Mouse (Mus musculus): ENCODE data around the gene Ctnnd1. TPM values are rescaled to one million over a fixed set of nuclear protein-coding genes. Genes with fewer than 3 reads are reported as not detected.

The Ctnnd1 gene
- total and polyA plus RNA-seq, 3 experiments, result 13.8 to 83.0 (median 29.8) TPM

- Histone ChIP-seq H3K27me3 (ENCODE audit: insufficient read depth, low read length) (no peaks in the 10 kb centered on the region), H3K9me3 (replicated peaks) (no peaks in the 10 kb centered on the region), H3K4me3 (ENCODE audit: low read depth, low read length) (no peak overlapping the region), H3K36me3 (replicated peaks) (peaks cover 67% of the 10 kb centered on the region), H3K4me1 (ENCODE audit: insufficient read depth, low read depth, low read length) (peaks cover 39% of the 10 kb centered on the region)
- ATAC-seq (ENCODE audit: extremely low read depth, insufficient number of reproducible peaks, low FRiP score, poor library complexity, severe bottlenecking) (no peak), DNase-seq (ENCODE audit: low spot score) (no peak)
- no peak for TF ChIP-seq POLR2AphosphoS5 (IDR thresholded peaks at IDR 0.05; ENCODE audit: insufficient replicate concordance, low read depth, low read length)
- TF ChIP-seq CTCF (IDR thresholded peaks at IDR 0.05; ENCODE audit: low read depth, low read length), result no peak
- TF ChIP-seq TAL1 (conservative IDR thresholded peaks at IDR 0.05; ENCODE audit: low read depth, low read length), result no peak
- no peak for TF ChIP-seq GATA2 (IDR thresholded peaks at IDR 0.05; ENCODE audit: borderline replicate concordance, low read depth, low read length)
- no peak for TF ChIP-seq GATA1 (IDR thresholded peaks at IDR 0.05; ENCODE audit: borderline replicate concordance, low read length)
Measured at GRCm38 (mm10) chr2:84618914-84619313, 31.7 kb downstream of the Ctnnd1 start.

- Histone ChIP-seq H3K27me3 (ENCODE audit: insufficient read depth, low read length) (no peaks in the 10 kb centered on the region), H3K4me1 (ENCODE audit: insufficient read depth, low read depth, low read length) (peaks cover 29% of the 10 kb centered on the region), H3K36me3 (replicated peaks) (peaks cover 77% of the 10 kb centered on the region), H3K4me3 (ENCODE audit: low read depth, low read length) (no peak overlapping the region), H3K9me3 (replicated peaks) (no peaks in the 10 kb centered on the region)
- DNase-seq (ENCODE audit: low spot score), result peak; percentile 12
- ATAC-seq (ENCODE audit: extremely low read depth, insufficient number of reproducible peaks, low FRiP score, poor library complexity, severe bottlenecking), result peak; percentile 47; the same call in 1 of the 2 replicates
- no peak for TF ChIP-seq GATA1 (IDR thresholded peaks at IDR 0.05; ENCODE audit: borderline replicate concordance, low read length)
- peak; percentile 57; the same call in 1 of the 2 replicates for TF ChIP-seq CTCF (IDR thresholded peaks at IDR 0.05; ENCODE audit: low read depth, low read length)
Measured at GRCm38 (mm10) chr2:84617637-84618515, 32.7 kb downstream of the Ctnnd1 start.

GRCm38 (mm10) chr2:84612764-84613163 lies 37.8 kb downstream of the Ctnnd1 start:
- Histone ChIP-seq H3K4me1 (ENCODE audit: insufficient read depth, low read depth, low read length) (peaks cover 3% of the 10 kb centered on the region; the same call in 1 of the 2 replicates), H3K9me3 (replicated peaks) (no peaks in the 10 kb centered on the region), H3K4me3 (ENCODE audit: low read depth, low read length) (no peak overlapping the region), H3K36me3 (replicated peaks) (peaks cover 95% of the 10 kb centered on the region), H3K27me3 (ENCODE audit: insufficient read depth, low read length) (no peaks in the 10 kb centered on the region)
- DNase-seq (ENCODE audit: low spot score) (no peak), ATAC-seq (ENCODE audit: extremely low read depth, insufficient number of reproducible peaks, low FRiP score, poor library complexity, severe bottlenecking) (no peak)
- TF ChIP-seq CTCF (IDR thresholded peaks at IDR 0.05; ENCODE audit: low read depth, low read length) (no peak), GATA2 (IDR thresholded peaks at IDR 0.05; ENCODE audit: borderline replicate concordance, low read depth, low read length) (no peak), TAL1 (conservative IDR thresholded peaks at IDR 0.05; ENCODE audit: low read depth, low read length) (no peak), GATA1 (IDR thresholded peaks at IDR 0.05; ENCODE audit: borderline replicate concordance, low read length) (no peak), POLR2AphosphoS5 (IDR thresholded peaks at IDR 0.05; ENCODE audit: insufficient replicate concordance, low read depth, low read length) (no peak)

- Histone ChIP-seq H3K27me3 (ENCODE audit: insufficient read depth, low read length) (no peaks in the 10 kb centered on the region), H3K4me3 (ENCODE audit: low read depth, low read length) (no peak overlapping the region), H3K36me3 (replicated peaks) (peaks cover 92% of the 10 kb centered on the region), H3K9me3 (replicated peaks) (no peaks in the 10 kb centered on the region), H3K4me1 (ENCODE audit: insufficient read depth, low read depth, low read length) (no peaks in the 10 kb centered on the region)
- ATAC-seq (ENCODE audit: extremely low read depth, insufficient number of reproducible peaks, low FRiP score, poor library complexity, severe bottlenecking), result no peak
- DNase-seq (ENCODE audit: low spot score), result no peak
- no peak for TF ChIP-seq TAL1 (conservative IDR thresholded peaks at IDR 0.05; ENCODE audit: low read depth, low read length)
- no peak for TF ChIP-seq GATA1 (IDR thresholded peaks at IDR 0.05; ENCODE audit: borderline replicate concordance, low read length)
- no peak for TF ChIP-seq POLR2AphosphoS5 (IDR thresholded peaks at IDR 0.05; ENCODE audit: insufficient replicate concordance, low read depth, low read length)
- no peak for TF ChIP-seq GATA2 (IDR thresholded peaks at IDR 0.05; ENCODE audit: borderline replicate concordance, low read depth, low read length)
- no peak for TF ChIP-seq CTCF (IDR thresholded peaks at IDR 0.05; ENCODE audit: low read depth, low read length)
Measured at GRCm38 (mm10) chr2:84607842-84608241, 42.7 kb downstream of the Ctnnd1 start.

GRCm38 (mm10) chr2:84600977-84601376 lies 49.6 kb downstream of the Ctnnd1 start:
- no peaks in the 10 kb centered on the region for H3K27me3 ChIP-seq (ENCODE audit: insufficient read depth, low read length)
- no peaks in the 10 kb centered on the region for H3K9me3 ChIP-seq (replicated peaks)
- TF ChIP-seq GATA1 (IDR thresholded peaks at IDR 0.05; ENCODE audit: borderline replicate concordance, low read length) (no peak), POLR2AphosphoS5 (IDR thresholded peaks at IDR 0.05; ENCODE audit: insufficient replicate concordance, low read depth, low read length) (no peak), CTCF (IDR thresholded peaks at IDR 0.05; ENCODE audit: low read depth, low read length) (no peak), GATA2 (IDR thresholded peaks at IDR 0.05; ENCODE audit: borderline replicate concordance, low read depth, low read length) (no peak), TAL1 (conservative IDR thresholded peaks at IDR 0.05; ENCODE audit: low read depth, low read length) (no peak)
- DNase-seq (ENCODE audit: low spot score), result no peak
- H3K4me1 ChIP-seq (ENCODE audit: insufficient read depth, low read depth, low read length), result no peaks in the 10 kb centered on the region
- H3K4me3 ChIP-seq (ENCODE audit: low read depth, low read length), result no peak overlapping the region
- ATAC-seq (ENCODE audit: extremely low read depth, insufficient number of reproducible peaks, low FRiP score, poor library complexity, severe bottlenecking), result no peak
- peaks cover 83% of the 10 kb centered on the region for H3K36me3 ChIP-seq (replicated peaks)

GRCm38 (mm10) chr2:84599270-84599888 lies 51.2 kb downstream of the Ctnnd1 start:
- peaks cover 73% of the 10 kb centered on the region for H3K36me3 ChIP-seq (replicated peaks)
- H3K4me1 ChIP-seq (ENCODE audit: insufficient read depth, low read depth, low read length), result no peaks in the 10 kb centered on the region
- no peak overlapping the region for H3K4me3 ChIP-seq (ENCODE audit: low read depth, low read length)
- TF ChIP-seq POLR2AphosphoS5 (IDR thresholded peaks at IDR 0.05; ENCODE audit: insufficient replicate concordance, low read depth, low read length) (no peak), GATA1 (IDR thresholded peaks at IDR 0.05; ENCODE audit: borderline replicate concordance, low read length) (no peak), GATA2 (IDR thresholded peaks at IDR 0.05; ENCODE audit: borderline replicate concordance, low read depth, low read length) (no peak), TAL1 (conservative IDR thresholded peaks at IDR 0.05; ENCODE audit: low read depth, low read length) (no peak), CTCF (IDR thresholded peaks at IDR 0.05; ENCODE audit: low read depth, low read length) (no peak)
- no peaks in the 10 kb centered on the region for H3K27me3 ChIP-seq (ENCODE audit: insufficient read depth, low read length)
- no peaks in the 10 kb centered on the region for H3K9me3 ChIP-seq (replicated peaks)
- DNase-seq (ENCODE audit: low spot score), result no peak
- no peak for ATAC-seq (ENCODE audit: extremely low read depth, insufficient number of reproducible peaks, low FRiP score, poor library complexity, severe bottlenecking)
